ENCODE assay signal across 10 mouse cellular contexts in the genomic region with DNA sequence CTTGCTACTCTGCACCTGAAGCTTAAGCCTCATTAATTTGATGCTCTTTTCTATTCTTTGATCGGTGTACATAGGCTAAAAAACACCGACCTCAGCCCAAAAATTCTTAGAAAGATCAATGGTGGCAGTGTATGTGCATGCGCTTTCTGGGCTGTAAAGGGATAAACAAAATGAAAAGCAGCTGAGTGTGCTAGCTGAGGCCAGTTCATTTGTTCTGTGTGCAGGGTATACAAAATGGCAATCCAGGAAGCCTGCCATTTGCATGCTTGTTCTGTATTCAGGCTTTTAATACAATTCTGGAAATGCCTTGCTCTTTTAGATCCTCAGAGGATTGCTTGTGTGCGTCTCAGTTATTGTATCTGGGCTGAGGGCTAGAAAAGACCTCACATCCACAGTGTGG.
"Had no signal": no experiment of that assay in that cellular context is flagged by ENCODE, and none has a peak within 500 bp of the region (broad histone marks: within the 10 kb centered on the region; RNA-seq: fewer than 3 reads in every experiment).

No protein-coding gene starts in this region.

- H3K27me3 ChIP-seq: liver, embryonic 13.5 days; neural tube, embryonic 13.5 days had no signal

- H3K9ac ChIP-seq: liver, embryonic 13.5 days; neural tube, embryonic 13.5 days had no signal

- H3K4me1 ChIP-seq: liver, embryonic 13.5 days; neural tube, embryonic 13.5 days had no signal

- H3K4me3 ChIP-seq: left cerebral cortex, adult 2 months; liver, embryonic 13.5 days; neural tube, embryonic 13.5 days had no signal

- H3K36me3 ChIP-seq: liver, embryonic 13.5 days; neural tube, embryonic 13.5 days had no signal

- H3K4me2 ChIP-seq: liver, embryonic 13.5 days; neural tube, embryonic 13.5 days had no signal

- H3K9me3 ChIP-seq: liver, embryonic 13.5 days; neural tube, embryonic 13.5 days had no signal

- DNase-seq: kidney, postnatal 10 days; liver, embryonic 13.5 days; lung, adult 2 months; lung, postnatal 14 days; lung, postnatal 4 days; thymus, adult 18-20 months; thymus, postnatal 14 days; thymus, postnatal 4 days had no signal

- H3K27ac ChIP-seq: left cerebral cortex, adult 2 months; liver, embryonic 13.5 days; neural tube, embryonic 13.5 days had no signal
